Mouse (Mus musculus) brain, embryonic 14.5 days (tissue): Measurements from ENCODE around the gene Naa50.

Experiments
- CTCF ChIP-seq: fragments of 200-500 bp; IDR thresholded peaks from 2 replicates; pipeline ENCODE4 v1.5.1; 2012; ENCODE audit warnings: inconsistent platforms, mild to moderate bottlenecking, moderate library complexity, borderline replicate concordance; ENCODE audit not compliant: insufficient read depth, insufficient read length; ENCODE audit errors: extremely low read depth
- POLR2A ChIP-seq: fragments of 200-500 bp; IDR thresholded peaks from 2 replicates; pipeline ENCODE4 v1.6.1; 2012; ENCODE audit warnings: mild to moderate bottlenecking, inconsistent platforms, borderline replicate concordance; ENCODE audit not compliant: poor library complexity, insufficient read depth, insufficient read length, severe bottlenecking; ENCODE audit errors: extremely low read depth

GRCm38 (mm10) chr16:44119753-44120501, 19.7 kb upstream of the Naa50 start:
- no peak for TF ChIP-seq POLR2A
- no peak for TF ChIP-seq CTCF
